Mouse (Mus musculus) lung, embryonic 15.5 days (tissue): ENCODE data around the gene Gm10024. TPM values are rescaled to one million over a fixed set of nuclear protein-coding genes. Genes with fewer than 3 reads are reported as not detected.
A peak's percentile ranks its signal among the peaks of the same experiment; 100 is the strongest.
"Not testable (repeated sequence)": the region's sequence is repeated elsewhere in the genome, so short reads cannot be mapped to it uniquely, and the experiment has no call there.

Experiments used
- ATAC-seq: fragments of 200-750 bp; cut with Nextera tagmentation; 2 replicates; pipeline ENCODE4 v1.8.0; 2017; ENCODE audit warnings: moderate number of reproducible peaks, borderline replicate concordance; ENCODE audit not compliant: low FRiP score, low TSS enrichment; ENCODE audit errors: extremely low read depth
- H3K27ac ChIP-seq: fragments of 300-500 bp; sonication (generic); 2 replicates; pipeline ENCODE4 v1.5.1; 2015; ENCODE audit warnings: moderate library complexity, mild to moderate bottlenecking, inconsistent platforms
- H3K27me3 ChIP-seq: fragments of 300-500 bp; sonication (generic); 2 replicates; pipeline ENCODE4 v1.6.1; 2015; ENCODE audit warnings: inconsistent platforms
- H3K36me3 ChIP-seq: fragments of 300-500 bp; sonication (generic); 2 replicates; pipeline ENCODE4 v1.6.1; 2015; ENCODE audit warnings: inconsistent platforms
- H3K4me1 ChIP-seq: fragments of 300-500 bp; sonication (generic); 2 replicates; pipeline ENCODE4 v1.6.1; 2015; ENCODE audit warnings: inconsistent platforms
- H3K4me2 ChIP-seq: fragments of 300-500 bp; sonication (generic); 2 replicates; pipeline ENCODE4 v1.6.1; 2015; ENCODE audit warnings: inconsistent platforms, mild to moderate bottlenecking, moderate library complexity
- H3K4me3 ChIP-seq: fragments of 300-500 bp; sonication (generic); 2 replicates; pipeline ENCODE4 v1.5.1; 2015; ENCODE audit warnings: mild to moderate bottlenecking, inconsistent platforms
- H3K9ac ChIP-seq: fragments of 300-500 bp; sonication (generic); 2 replicates; pipeline ENCODE4 v1.6.1; 2015; ENCODE audit warnings: inconsistent platforms
- H3K9me3 ChIP-seq: fragments of 300-500 bp; sonication (generic); 2 replicates; pipeline ENCODE4 v1.6.1; 2016; ENCODE audit warnings: inconsistent platforms
- WGBS: fragments of 180-500 bp; shearing (Covaris S2); methylation state at CpG from one replicate; pipeline ENCODE4 v1.1.7; 2015; 5-methylcytosine and 5-hydroxymethylcytosine counted together
- polyA plus RNA-seq: library from polyadenylated mRNA; unstranded; fragments of >200 nt; fragmentation: Nextera tagmentation; extraction: Ambion mirVana; gene quantifications from 2 replicates; pipeline ENCODE4 v1.2.1, GENCODE M21; 2015

Gene Gm10024
- not detected in 2 replicates for polyA plus RNA-seq

DNA sequence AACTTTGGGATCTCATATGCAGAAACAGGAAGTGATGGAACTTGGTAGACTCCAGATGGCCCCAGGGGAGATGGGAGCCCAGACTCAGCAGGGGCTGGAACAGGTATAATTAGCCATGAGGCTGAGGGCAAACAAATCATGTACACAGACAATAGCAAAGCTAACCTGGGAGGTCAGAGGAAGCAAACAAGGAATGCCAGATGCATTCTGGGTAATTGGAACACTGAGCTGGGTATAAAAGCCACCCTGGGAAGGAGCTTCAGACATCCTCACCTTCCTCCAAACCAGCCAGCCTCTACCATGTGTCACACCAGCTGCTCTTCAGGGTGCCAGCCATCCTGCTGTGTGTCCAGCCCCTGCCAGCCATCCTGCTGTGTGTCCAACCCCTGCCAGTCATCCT is at the start of gene Gm10024:
Gm10024 (plus strand) TSS at position 301 of the 400 bp plus-strand sequence.
- H3K9me3 ChIP-seq, H3K27me3 ChIP-seq, H3K4me1 ChIP-seq, H3K27ac ChIP-seq, ATAC-seq, H3K9ac ChIP-seq, H3K36me3 ChIP-seq, H3K4me3 ChIP-seq, H3K4me2 ChIP-seq: not testable (repeated sequence)

DNA sequence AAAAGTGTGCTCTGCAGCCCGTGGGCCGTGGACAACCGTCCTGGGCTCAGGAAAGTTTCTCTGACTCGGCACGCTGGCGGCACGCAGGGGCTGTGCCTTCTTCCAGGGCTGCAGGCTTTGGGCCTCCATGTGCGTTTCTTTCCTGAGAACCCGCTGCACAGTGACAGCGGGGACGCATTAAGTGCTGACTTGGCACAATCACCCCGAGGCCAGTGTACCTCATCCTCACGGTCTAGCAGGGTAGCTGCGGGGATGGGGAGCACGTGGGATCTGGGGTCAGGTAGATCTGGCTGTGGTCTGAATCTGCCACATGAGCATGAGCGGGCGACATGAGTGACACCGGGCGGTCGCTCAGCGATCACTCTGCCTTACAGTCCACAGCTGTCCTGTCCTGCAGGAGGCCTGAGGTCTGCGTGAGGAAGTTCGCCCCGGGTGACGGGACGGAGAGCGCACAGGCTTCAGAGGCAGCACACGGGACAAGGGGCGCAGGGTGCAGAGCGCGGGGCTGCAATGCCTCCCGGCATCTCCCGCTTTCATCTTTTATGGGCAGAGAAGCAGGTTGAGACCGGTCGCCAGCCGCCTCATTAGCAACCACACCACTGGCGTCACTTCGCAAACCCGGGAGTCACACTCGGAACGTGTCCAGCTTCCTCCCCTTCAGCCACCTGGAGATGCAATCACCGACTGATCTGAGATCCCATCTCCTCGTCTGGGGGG is 47.1 kb upstream of the Gm10024 start:
- no peak overlapping the region for H3K4me2 ChIP-seq
- H3K27me3 ChIP-seq = peaks cover 5% of the 10 kb centered on the region; the same call in 1 of the 2 replicates
- WGBS = 36% methylated on average over 43 of the region's 43 CpGs
- no peaks in the 10 kb centered on the region for H3K9me3 ChIP-seq
- ATAC-seq = no peak
- H3K36me3 ChIP-seq = no peaks in the 10 kb centered on the region
- no peak overlapping the region for H3K9ac ChIP-seq
- H3K4me1 ChIP-seq = 0 out of 2 replicates have a peak, but pooled peaks cover 4% of the 10 kb centered on the region
- H3K4me3 ChIP-seq = no peak overlapping the region
- H3K27ac ChIP-seq = no peak overlapping the region

DNA sequence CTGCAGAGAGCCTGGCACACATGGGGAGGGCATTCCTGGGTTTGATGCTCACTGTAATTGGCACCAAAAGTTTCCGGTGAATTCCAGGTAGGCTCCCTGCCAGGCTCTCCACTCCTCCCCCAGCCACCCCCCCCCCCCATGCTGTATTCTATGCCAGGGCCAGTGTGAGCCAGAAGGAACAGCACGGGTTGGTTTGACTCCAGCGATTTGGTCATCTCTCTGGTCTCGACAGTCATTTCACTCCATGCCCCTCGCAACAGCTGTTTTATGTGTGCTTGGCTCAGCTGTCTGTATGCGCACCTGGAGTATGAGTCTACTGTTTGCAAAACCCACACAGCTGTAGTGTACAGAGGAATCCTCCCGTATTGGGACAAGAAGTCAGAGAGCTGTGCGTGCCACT is 44.9 kb upstream of the Gm10024 start:
- no peak overlapping the region for H3K27ac ChIP-seq
- ATAC-seq = no peak
- peaks cover 5% of the 10 kb centered on the region; the same call in 1 of the 2 replicates for H3K27me3 ChIP-seq
- 0 out of 2 replicates have a peak, but pooled peaks cover 4% of the 10 kb centered on the region for H3K4me1 ChIP-seq
- no peak overlapping the region for H3K4me3 ChIP-seq
- H3K4me2 ChIP-seq = no peak overlapping the region
- no peaks in the 10 kb centered on the region for H3K36me3 ChIP-seq
- H3K9me3 ChIP-seq = no peaks in the 10 kb centered on the region
- 57% methylated on average over 8 of the region's 8 CpGs for WGBS
- H3K9ac ChIP-seq = no peak overlapping the region

DNA sequence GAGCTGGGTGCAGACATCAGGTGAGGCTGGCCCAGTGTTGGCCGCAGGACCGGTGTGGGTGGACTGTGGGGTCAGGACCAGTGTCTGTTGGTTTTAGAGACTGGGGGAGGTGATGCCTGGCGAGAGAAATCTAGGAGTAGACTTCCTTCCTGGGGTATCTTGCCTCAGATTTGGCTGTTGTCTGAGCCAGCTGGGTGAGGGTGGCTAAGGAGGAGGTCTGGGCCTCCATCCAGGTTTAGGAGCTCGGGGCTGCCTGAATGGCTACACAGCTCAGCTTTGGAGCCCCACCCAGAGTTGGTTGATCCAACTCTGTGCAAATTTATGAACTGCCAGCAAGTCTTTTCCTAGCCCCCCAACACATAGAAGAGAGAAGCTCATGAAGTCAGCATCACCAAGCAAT is 43.9 kb upstream of the Gm10024 start:
- 63% methylated on average over 4 of the region's 4 CpGs for WGBS
- Histone ChIP-seq H3K36me3 (no peaks in the 10 kb centered on the region), H3K27ac (no peak overlapping the region), H3K4me1 (0 out of 2 replicates have a peak, but pooled peaks cover 4% of the 10 kb centered on the region), H3K27me3 (peaks cover 5% of the 10 kb centered on the region; the same call in 1 of the 2 replicates), H3K4me3 (no peak overlapping the region), H3K4me2 (no peak overlapping the region), H3K9me3 (no peaks in the 10 kb centered on the region), H3K9ac (no peak overlapping the region)
- 0 out of 2 replicates have a peak, but pooled peaks have one; percentile 26 for ATAC-seq

DNA sequence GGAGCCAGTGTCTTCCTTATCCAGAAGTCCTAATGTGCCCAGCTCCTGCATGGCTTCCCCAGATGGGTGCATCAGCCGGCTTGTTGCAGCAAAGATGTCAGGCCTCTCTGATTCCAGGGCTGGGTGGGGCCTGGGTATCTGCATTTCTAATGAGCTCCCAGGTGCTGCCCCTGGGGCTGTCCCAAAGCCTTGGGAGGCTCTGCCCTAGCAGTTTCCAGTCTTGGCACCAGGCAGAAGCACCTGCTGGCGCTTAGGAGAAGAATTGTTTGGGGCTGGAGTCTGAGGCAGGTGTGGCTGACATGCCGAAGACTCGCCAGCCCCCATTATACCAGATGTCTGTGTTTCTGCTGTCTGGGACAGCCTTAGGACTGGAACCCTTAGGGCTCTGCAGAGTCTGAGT is 40.5 kb upstream of the Gm10024 start:
- WGBS = 69% methylated on average over 4 of the region's 4 CpGs
- no peak overlapping the region for H3K4me3 ChIP-seq
- H3K27ac ChIP-seq = no peak overlapping the region
- no peak overlapping the region for H3K4me2 ChIP-seq
- peaks cover 4% of the 10 kb centered on the region for H3K27me3 ChIP-seq
- H3K36me3 ChIP-seq = no peaks in the 10 kb centered on the region
- no peak overlapping the region for H3K9ac ChIP-seq
- no peaks in the 10 kb centered on the region for H3K9me3 ChIP-seq
- H3K4me1 ChIP-seq = 0 out of 2 replicates have a peak, but pooled peaks cover 4% of the 10 kb centered on the region
- ATAC-seq = no peak

DNA sequence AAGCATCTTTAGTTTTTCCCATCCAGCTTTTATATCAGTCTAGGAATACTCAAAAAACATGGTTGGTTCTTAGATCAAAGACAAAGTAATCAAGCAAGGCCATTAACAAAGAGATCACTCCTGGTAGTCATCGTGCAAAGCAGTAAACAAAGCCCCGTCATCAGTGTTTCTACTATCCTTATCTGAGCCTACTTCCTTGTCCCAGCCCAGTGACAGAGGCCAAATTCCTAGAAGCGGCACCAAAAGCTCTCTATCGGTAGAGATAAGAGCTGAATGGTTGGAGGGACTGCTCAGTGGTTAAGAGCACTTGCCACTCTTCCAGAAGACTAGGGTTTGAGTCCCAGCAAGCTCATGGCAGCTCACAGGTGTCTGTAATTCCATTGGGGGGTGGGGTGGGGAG is 39.7 kb upstream of the Gm10024 start:
- H3K4me2 ChIP-seq = no peak overlapping the region
- H3K36me3 ChIP-seq = no peaks in the 10 kb centered on the region
- no peaks in the 10 kb centered on the region for H3K9me3 ChIP-seq
- WGBS = 17% methylated on average over 4 of the region's 4 CpGs
- no peak for ATAC-seq
- peaks cover 12% of the 10 kb centered on the region for H3K27me3 ChIP-seq
- no peak overlapping the region for H3K27ac ChIP-seq
- no peak overlapping the region for H3K9ac ChIP-seq
- H3K4me3 ChIP-seq = no peak overlapping the region
- 0 out of 2 replicates have a peak, but pooled peaks cover 4% of the 10 kb centered on the region for H3K4me1 ChIP-seq

DNA sequence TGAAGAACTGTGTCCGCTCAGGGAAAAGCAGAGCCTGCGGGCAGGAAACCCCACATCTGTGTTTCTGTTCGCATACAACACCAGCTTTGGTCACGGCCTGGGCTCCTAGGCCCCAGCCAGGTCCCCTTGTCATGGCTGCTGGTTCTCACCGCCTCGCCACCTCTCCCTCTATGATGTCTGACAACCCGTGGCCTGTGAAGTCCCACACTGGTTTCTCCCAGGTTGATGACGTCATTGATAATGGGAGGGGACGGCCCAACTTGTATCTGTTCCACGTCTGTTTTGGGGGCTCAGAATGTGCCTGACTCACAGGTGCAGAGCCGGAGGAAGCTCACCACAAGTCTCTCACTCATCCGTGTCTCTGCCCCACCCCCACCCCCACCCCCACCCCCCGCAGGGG is 37.5 kb upstream of the Gm10024 start:
- peaks cover 7% of the 10 kb centered on the region for H3K4me1 ChIP-seq
- H3K36me3 ChIP-seq = no peaks in the 10 kb centered on the region
- peaks cover 34% of the 10 kb centered on the region for H3K27me3 ChIP-seq
- no peak overlapping the region for H3K4me2 ChIP-seq
- WGBS = 57% methylated on average over 13 of the region's 13 CpGs
- ATAC-seq = no peak
- H3K9me3 ChIP-seq = no peaks in the 10 kb centered on the region
- H3K27ac ChIP-seq = no peak overlapping the region
- H3K4me3 ChIP-seq = no peak overlapping the region
- no peak overlapping the region for H3K9ac ChIP-seq

DNA sequence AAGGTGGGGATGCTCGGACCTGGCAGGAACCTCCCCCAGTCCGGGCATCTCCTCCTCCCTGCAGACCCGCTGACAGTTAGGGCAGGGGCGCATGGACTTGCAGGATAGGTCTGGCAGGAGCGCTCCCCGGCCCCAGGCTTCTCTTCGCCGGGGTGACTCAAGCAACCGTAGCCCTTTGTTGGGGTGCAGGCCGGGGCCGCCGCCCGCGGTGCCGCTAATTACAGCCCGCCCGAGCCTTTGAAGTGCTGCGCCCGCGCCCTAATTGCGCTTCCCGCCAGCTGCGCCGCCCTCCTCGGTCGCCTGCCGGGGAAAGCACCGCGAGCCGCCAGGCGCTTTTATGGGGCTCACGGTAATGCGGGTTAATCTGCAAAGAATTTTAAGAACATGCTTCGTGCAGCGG is 33.7 kb upstream of the Gm10024 start:
- no peaks in the 10 kb centered on the region for H3K9me3 ChIP-seq
- under 1% methylated on average over 35 of the region's 35 CpGs for WGBS
- H3K36me3 ChIP-seq = no peaks in the 10 kb centered on the region
- H3K9ac ChIP-seq = no peak overlapping the region
- H3K27me3 ChIP-seq = peaks cover 39% of the 10 kb centered on the region
- H3K4me3 ChIP-seq = peak overlapping the region; percentile 24
- H3K4me1 ChIP-seq = peaks cover 7% of the 10 kb centered on the region
- no peak for ATAC-seq
- peak overlapping the region; percentile 54 for H3K4me2 ChIP-seq
- H3K27ac ChIP-seq = no peak overlapping the region

DNA sequence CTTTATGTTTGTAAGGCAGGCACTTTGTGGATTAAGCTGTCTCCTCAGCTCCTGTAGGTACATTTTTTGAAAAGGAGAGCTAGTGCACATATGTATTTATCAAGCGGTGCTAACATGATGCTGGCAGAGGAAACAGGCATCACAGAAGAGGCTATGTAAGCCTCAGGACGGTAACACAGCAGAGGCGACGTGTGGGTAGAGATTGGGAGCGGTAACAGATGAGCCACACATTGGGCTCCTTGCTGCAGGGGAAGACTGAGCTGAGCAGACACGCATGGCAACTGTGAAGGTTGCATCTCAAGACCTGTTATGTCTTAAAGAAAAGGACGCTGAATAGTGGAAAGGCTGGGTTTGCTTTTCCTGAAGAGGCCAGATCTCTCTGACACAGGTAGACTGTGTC is 28.3 kb upstream of the Gm10024 start:
- Histone ChIP-seq H3K27me3 (peaks cover 62% of the 10 kb centered on the region), H3K36me3 (no peaks in the 10 kb centered on the region), H3K4me3 (no peak overlapping the region), H3K9me3 (no peaks in the 10 kb centered on the region), H3K27ac (no peak overlapping the region), H3K9ac (no peak overlapping the region), H3K4me1 (peaks cover 13% of the 10 kb centered on the region), H3K4me2 (no peak overlapping the region)
- no peak for ATAC-seq
- WGBS = 66% methylated on average over 7 of the region's 7 CpGs

DNA sequence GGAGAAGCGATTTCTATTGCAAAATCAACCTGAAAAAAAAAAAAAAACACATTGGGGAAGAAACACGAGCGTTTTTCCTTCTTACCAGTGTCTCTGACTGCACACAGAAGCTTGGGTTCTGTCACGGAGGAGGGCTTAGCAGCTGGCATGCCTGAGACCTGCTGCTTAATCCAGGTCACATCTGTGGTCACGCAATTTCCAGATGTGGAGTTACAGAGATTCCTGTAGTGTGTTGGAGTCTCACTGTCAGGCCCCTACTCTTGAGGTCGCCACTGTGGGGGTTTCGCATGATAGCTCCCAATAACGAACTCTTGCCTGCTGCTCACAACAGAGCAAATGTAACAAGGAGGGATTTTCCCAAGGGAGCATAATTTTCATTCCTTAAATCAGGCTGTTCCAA is 27.1 kb upstream of the Gm10024 start:
- Histone ChIP-seq H3K27ac (no peak overlapping the region), H3K4me1 (peaks cover 13% of the 10 kb centered on the region), H3K36me3 (no peaks in the 10 kb centered on the region), H3K4me3 (no peak overlapping the region), H3K27me3 (peaks cover 51% of the 10 kb centered on the region), H3K9ac (no peak overlapping the region), H3K9me3 (no peaks in the 10 kb centered on the region), H3K4me2 (no peak overlapping the region)
- WGBS = 33% methylated on average over 8 of the region's 8 CpGs
- no peak for ATAC-seq

DNA sequence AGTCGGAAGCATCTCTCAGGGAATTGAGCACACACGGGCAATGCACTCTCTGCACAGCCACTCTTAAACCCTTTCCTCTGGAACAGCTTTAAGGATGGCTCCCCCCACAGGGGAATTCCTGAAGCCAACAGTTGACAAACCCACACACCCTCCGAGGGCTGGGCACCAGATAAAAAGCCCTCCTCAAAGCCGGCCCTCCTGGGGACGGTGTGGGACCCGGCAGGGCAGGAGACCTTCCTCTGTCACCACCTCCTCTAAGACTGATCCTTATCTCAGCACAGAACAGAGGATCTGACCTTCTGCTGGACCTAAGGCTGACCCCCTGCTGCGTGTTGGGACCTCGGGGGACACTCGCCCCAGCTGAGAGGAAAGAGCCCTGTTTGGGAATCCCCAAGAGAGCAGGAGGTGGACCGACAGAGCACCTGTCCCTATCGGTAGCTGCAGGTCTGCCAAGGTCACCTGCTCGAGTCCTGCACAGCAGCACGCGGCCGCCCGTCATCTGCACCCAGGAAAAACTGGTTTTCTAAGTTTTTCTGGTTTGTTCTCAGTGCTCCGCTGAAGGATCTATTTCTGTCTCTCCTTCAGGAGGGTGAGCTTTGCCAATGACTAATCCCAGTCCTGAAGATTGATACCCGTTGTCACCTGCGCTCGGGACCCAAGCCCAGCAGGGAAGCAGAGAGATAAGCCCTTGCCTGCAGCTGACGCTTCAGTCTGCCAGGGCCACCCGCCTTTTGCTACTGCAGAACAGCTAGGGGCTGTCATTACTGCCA is 25.2 kb upstream of the Gm10024 start, which contains the start of gene Tspear:
Tspear (plus strand) TSS at position 675 of the 770 bp plus-strand sequence.
- Histone ChIP-seq H3K36me3 (no peaks in the 10 kb centered on the region), H3K4me3 (no peak within 1 kb of the TSS), H3K27me3 (peaks cover 50% of the 10 kb centered on the region), H3K4me2 (peak within 1 kb of the TSS; percentile 6; the same call in 1 of the 2 replicates), H3K9me3 (no peaks in the 10 kb centered on the region), H3K4me1 (peaks cover 13% of the 10 kb centered on the region), H3K9ac (no peak within 1 kb of the TSS), H3K27ac (no peak within 1 kb of the TSS)
- 2% methylated on average over 22 of the region's 22 CpGs for WGBS
- no peak for ATAC-seq

DNA sequence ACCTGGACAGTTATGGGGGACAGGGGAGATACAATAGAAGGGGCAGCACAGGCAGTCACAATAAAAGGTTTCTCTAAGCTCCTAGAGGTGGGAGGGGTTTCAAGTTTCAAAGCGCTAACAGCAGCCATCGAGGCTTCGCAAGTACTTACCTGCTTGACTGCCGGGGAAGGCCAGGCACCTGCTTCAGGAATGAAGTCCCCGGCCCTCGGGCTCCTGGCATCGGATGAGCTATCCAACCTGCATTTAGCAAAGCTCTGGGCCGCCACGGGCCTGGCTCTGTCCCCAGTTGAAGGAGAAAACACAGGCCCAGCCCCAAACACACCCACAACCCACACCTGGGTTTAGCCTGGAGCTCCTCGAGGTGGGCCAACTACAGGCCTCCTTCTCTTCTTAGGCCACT is 24.2 kb upstream of the Gm10024 start:
- no peak for ATAC-seq
- 17% methylated on average over 10 of the region's 10 CpGs for WGBS
- H3K4me2 ChIP-seq = no peak overlapping the region
- peaks cover 50% of the 10 kb centered on the region for H3K27me3 ChIP-seq
- no peak overlapping the region for H3K4me3 ChIP-seq
- no peaks in the 10 kb centered on the region for H3K9me3 ChIP-seq
- H3K4me1 ChIP-seq = peaks cover 13% of the 10 kb centered on the region
- no peaks in the 10 kb centered on the region for H3K36me3 ChIP-seq
- H3K27ac ChIP-seq = no peak overlapping the region
- no peak overlapping the region for H3K9ac ChIP-seq
